Mouse (Mus musculus) spleen, adult 2 months (tissue): Measurements from ENCODE around the gene Plekhg1. TPM values are rescaled to one million over a fixed set of nuclear protein-coding genes. Genes with fewer than 3 reads are reported as not detected.

Experiments
- DNase-seq, 2 experiments: peaks; one replicate each; pipeline versions ENCODE4 v3.0.0 to v3.0.0-alpha.2; 2012 to 2021; ENCODE audit warnings: low spot score in 2 of 2, low read depth in 1 of 2
- H3K27ac ChIP-seq: fragments of 200-500 bp; 2 replicates; pipeline ENCODE4 v1.5.1; 2012; ENCODE audit warnings: low read length, inconsistent platforms; ENCODE audit not compliant: insufficient read depth
- H3K27me3 ChIP-seq: fragments of 200-500 bp; 2 replicates; pipeline ENCODE4 v1.6.1; 2012; ENCODE audit warnings: mild to moderate bottlenecking, moderate library complexity, low read length, inconsistent platforms; ENCODE audit not compliant: control insufficient read depth, insufficient read depth
- H3K36me3 ChIP-seq: fragments of 200-500 bp; 2 replicates; pipeline ENCODE4 v1.6.1; 2012; ENCODE audit warnings: mild to moderate bottlenecking, low read length, inconsistent platforms; ENCODE audit not compliant: control insufficient read depth, insufficient read depth
- H3K4me1 ChIP-seq: fragments of 200-500 bp; 2 replicates; pipeline ENCODE4 v1.6.1; 2011; ENCODE audit warnings: inconsistent platforms; ENCODE audit not compliant: control insufficient read depth, insufficient read depth, insufficient read length
- H3K4me3 ChIP-seq: fragments of 200-500 bp; 2 replicates; pipeline ENCODE4 v1.5.1; 2011; ENCODE audit warnings: mild to moderate bottlenecking, inconsistent platforms; ENCODE audit not compliant: insufficient read depth, insufficient read length; ENCODE audit errors: extremely low read depth
- CTCF ChIP-seq: fragments of 200-500 bp; IDR thresholded peaks from 2 replicates; pipeline ENCODE4 v1.5.1; 2011; ENCODE audit warnings: mild to moderate bottlenecking, inconsistent platforms; ENCODE audit not compliant: insufficient read depth, insufficient read length, insufficient replicate concordance; ENCODE audit errors: extremely low read depth
- POLR2A ChIP-seq: fragments of 200-500 bp; IDR thresholded peaks from 2 replicates; pipeline ENCODE4 v1.6.1; 2011; ENCODE audit warnings: low read depth, low read length, inconsistent platforms
- WGBS: fragments of 180-500 bp; shearing (Covaris S2); methylation state at CpG from one replicate; pipeline ENCODE4 v1.1.7; 2018; 5-methylcytosine and 5-hydroxymethylcytosine counted together
- polyA plus RNA-seq: library from polyadenylated mRNA; depleted of rRNA; stranded (reverse); fragments of >200 nt; gene quantifications from 2 replicates; pipeline ENCODE4 v1.2.3, GENCODE M21; 2012

The Plekhg1 gene
- polyA plus RNA-seq, 1 experiment, result 2.0 TPM

DNA sequence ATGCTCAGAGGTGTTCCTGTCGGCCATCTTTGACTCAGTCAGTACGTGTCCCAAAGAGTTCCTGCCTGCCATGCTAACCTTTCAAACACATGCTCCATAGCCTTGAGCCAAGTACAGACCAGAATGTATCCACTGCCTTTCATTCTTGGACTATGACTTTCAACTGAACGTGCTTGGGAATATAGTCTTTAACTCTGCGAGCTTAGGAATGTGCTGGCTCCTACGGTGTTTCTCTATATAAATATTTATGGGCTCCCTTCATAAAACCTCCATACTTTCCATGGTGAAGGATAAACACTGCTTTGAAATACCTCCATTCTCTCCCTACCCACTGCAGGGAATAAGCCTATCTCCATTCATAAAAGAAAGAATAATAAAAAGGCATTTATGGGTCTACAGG lies 29.0 kb downstream of the Plekhg1 start:
- no peaks in the 10 kb centered on the region for H3K27me3 ChIP-seq
- H3K36me3 ChIP-seq, result no peaks in the 10 kb centered on the region

GRCm38 (mm10) chr10:3774330-3774729 lies 34.2 kb downstream of the Plekhg1 start:
- Histone ChIP-seq H3K4me3 (no peak overlapping the region), H3K4me1 (no peaks in the 10 kb centered on the region), H3K27ac (no peak overlapping the region), H3K36me3 (no peaks in the 10 kb centered on the region), H3K27me3 (no peaks in the 10 kb centered on the region)
- WGBS, result 72% methylated on average over 2 of the region's 2 CpGs
- DNase-seq, result no peak
- TF ChIP-seq POLR2A, result no peak
- no peak for TF ChIP-seq CTCF

More for the DNA sequence above, 29.0 kb downstream of the Plekhg1 start:
- no peaks in the 10 kb centered on the region for H3K4me1 ChIP-seq
- 93% methylated on average over 5 of the region's 5 CpGs for WGBS
- no peak for DNase-seq
- no peak for TF ChIP-seq POLR2A
- TF ChIP-seq CTCF, result no peak
- H3K27ac ChIP-seq, result no peak overlapping the region
- no peak overlapping the region for H3K4me3 ChIP-seq

DNA sequence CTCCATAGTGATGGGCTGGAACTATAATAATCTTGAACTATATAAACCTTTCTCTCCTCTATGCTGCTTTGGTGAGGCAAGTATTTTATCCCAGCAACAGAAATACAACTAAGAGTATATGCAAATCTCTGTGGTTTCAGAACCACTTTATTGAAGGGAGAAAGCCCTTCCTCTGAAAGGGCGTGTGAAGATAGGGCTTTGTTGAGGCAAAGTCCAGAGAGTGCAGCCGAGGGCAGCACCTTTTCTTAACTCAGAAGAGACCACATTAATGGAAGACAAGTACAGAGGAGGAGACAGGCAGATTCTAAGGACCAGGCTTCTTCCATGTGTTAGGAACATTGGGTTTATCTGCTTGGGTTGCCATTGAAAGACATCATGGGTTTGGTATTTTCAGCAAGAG lies 36.6 kb downstream of the Plekhg1 start:
- Histone ChIP-seq H3K27ac (no peak overlapping the region), H3K36me3 (no peaks in the 10 kb centered on the region), H3K4me1 (no peaks in the 10 kb centered on the region), H3K27me3 (no peaks in the 10 kb centered on the region), H3K4me3 (no peak overlapping the region)
- no peak for DNase-seq
- no peak for TF ChIP-seq CTCF
- TF ChIP-seq POLR2A, result no peak
- 61% methylated on average over 2 of the region's 2 CpGs for WGBS

GRCm38 (mm10) chr10:3785362-3785761 lies 45.2 kb downstream of the Plekhg1 start:
- no peak overlapping the region for H3K4me3 ChIP-seq
- no peaks in the 10 kb centered on the region for H3K4me1 ChIP-seq
- no peaks in the 10 kb centered on the region for H3K27me3 ChIP-seq
- no peak for DNase-seq
- no peak for TF ChIP-seq POLR2A
- TF ChIP-seq CTCF, result no peak
- no peak overlapping the region for H3K27ac ChIP-seq
- no peaks in the 10 kb centered on the region for H3K36me3 ChIP-seq
- WGBS, result 89% methylated on average over 4 of the region's 4 CpGs

- no peak for DNase-seq
- no peaks in the 10 kb centered on the region for H3K27me3 ChIP-seq
- no peaks in the 10 kb centered on the region for H3K36me3 ChIP-seq
- 95% methylated on average over 4 of the region's 4 CpGs for WGBS
- H3K4me1 ChIP-seq, result no peaks in the 10 kb centered on the region
- no peak for TF ChIP-seq POLR2A
- TF ChIP-seq CTCF, result no peak
- no peak overlapping the region for H3K4me3 ChIP-seq
- H3K27ac ChIP-seq, result no peak overlapping the region
These were observed 46.4 kb downstream of the Plekhg1 start for GRCm38 (mm10) chr10:3786531-3786930.

GRCm38 (mm10) chr10:3787006-3787405 lies 46.8 kb downstream of the Plekhg1 start:
- no peak overlapping the region for H3K4me3 ChIP-seq
- WGBS, result 90% methylated on average over 5 of the region's 5 CpGs

DNA sequence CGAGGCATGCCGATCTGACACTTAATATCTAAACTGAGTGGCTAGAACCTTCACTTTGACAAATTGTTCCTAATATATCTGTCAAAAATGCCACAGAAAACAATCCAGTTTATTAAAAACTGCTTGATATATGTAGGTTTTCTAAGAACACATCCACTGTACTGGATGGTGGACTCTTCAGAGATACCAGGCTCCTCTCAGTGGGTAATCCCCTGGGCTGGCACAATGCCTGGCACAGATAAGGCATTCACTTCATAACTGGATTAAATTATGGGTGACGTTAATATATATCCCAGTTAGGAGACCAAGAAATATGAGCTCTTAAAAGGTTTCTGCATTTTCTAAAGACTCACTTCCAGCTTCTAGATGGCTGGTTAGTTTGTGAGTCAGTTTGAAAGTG lies 53.7 kb downstream of the Plekhg1 start:
- Histone ChIP-seq H3K36me3 (no peaks in the 10 kb centered on the region), H3K27me3 (no peaks in the 10 kb centered on the region), H3K4me1 (no peaks in the 10 kb centered on the region), H3K27ac (no peak overlapping the region), H3K4me3 (no peak overlapping the region)
- TF ChIP-seq POLR2A, result no peak
- TF ChIP-seq CTCF, result no peak
- 87% methylated on average over 3 of the region's 3 CpGs for WGBS
- DNase-seq, result no peak

More at GRCm38 (mm10) chr10:3787006-3787405, 46.8 kb downstream of the Plekhg1 start:
- TF ChIP-seq CTCF, result no peak
- no peak for TF ChIP-seq POLR2A
- Histone ChIP-seq H3K27me3 (no peaks in the 10 kb centered on the region), H3K36me3 (no peaks in the 10 kb centered on the region), H3K27ac (no peak overlapping the region), H3K4me1 (no peaks in the 10 kb centered on the region)
- DNase-seq, result no peak
